Comparison of ENCODE assay signal across 8 mouse cellular contexts in the genomic region with DNA sequence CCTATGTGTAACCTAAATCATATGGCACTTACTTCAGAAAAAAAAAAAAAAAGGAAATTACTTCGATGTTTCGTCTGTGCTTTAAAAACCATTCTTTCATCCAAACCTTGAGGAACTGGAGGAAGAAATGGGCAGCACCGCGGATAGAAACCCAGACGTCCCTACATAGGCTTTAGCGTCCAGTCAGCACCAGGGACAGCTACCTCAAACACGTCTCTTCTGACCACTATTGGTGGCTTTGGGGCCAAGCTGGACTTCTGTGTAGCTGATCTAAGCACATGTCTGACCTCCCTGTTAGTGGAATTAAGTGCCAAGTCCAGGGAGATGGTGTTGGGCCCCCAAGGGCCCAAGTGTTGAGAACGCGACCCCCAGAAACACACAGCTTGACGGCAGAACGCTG. TPM values are rescaled to one million over a fixed set of nuclear protein-coding genes. Genes with fewer than 3 reads are reported as not detected.
DNase-seq lines count a peak whose midpoint lies in the region; ATAC-seq and TF ChIP-seq lines count a peak whose summit lies in the region.

TSS of gene Fbll1 (minus strand) at position 11 of the 400 bp plus-strand sequence.

- H3K9ac ChIP-seq in heart, embryonic 11.5 days (ENCODE audit: low read depth, low read length) = no peak within 1 kb of the TSS

- no peaks in the 10 kb centered on the region for H3K36me3 ChIP-seq in heart, embryonic 11.5 days (ENCODE audit: control insufficient read depth, insufficient read depth, low read length)
- no peaks in the 10 kb centered on the region for H3K36me3 ChIP-seq in testis, adult 2 months (ENCODE audit: control insufficient read depth, insufficient read depth, low read length)

- peaks cover 8% of the 10 kb centered on the region; the same call in 1 of the 2 replicates for H3K4me1 ChIP-seq in heart, embryonic 11.5 days (ENCODE audit: control insufficient read depth, insufficient read depth, low read length)
- no peaks in the 10 kb centered on the region; the same call in 1 of the 2 replicates for H3K4me1 ChIP-seq in testis, adult 2 months (ENCODE audit: control insufficient read depth, insufficient read depth, low read length)

- DNase-seq in heart, adult 11 months = no peak
- DNase-seq in WW6 (ENCODE audit: low read depth, low spot score) = peak; percentile 52
- DNase-seq in embryo, embryonic 11 days = peak; percentile 88
- peak; percentile 14 to 19 for DNase-seq in heart, postnatal 36 days
- DNase-seq in layer of hippocampus, postnatal 14 days (ENCODE audit: low spot score in 2 of 2) = peak; percentile 28 to 36

- intact Hi-C loops in heart, postnatal 36 days (cut with DNase I) = no loop called here

- 14% methylated on average over 11 of the region's 11 CpGs for WGBS in heart, embryonic 11.5 days (ENCODE audit: insufficient replicate concordance)

- peaks cover 50% of the 10 kb centered on the region for H3K27me3 ChIP-seq in heart, embryonic 11.5 days (ENCODE audit: control insufficient read depth, insufficient read depth, low read length)
- peaks cover 3% of the 10 kb centered on the region; the same call in 1 of the 2 replicates for H3K27me3 ChIP-seq in testis, adult 2 months (ENCODE audit: control insufficient read depth, insufficient read depth, low read length)

- H3K9me3 ChIP-seq in heart, embryonic 11.5 days (replicated peaks; ENCODE audit: control insufficient read depth, low read length) = no peaks in the 10 kb centered on the region

- no peak for TF ChIP-seq POLR2A in testis, adult 2 months (IDR thresholded peaks at IDR 0.05; ENCODE audit: control insufficient read depth, low read depth, low read length)

- TF ChIP-seq CTCF in testis, adult 2 months (IDR thresholded peaks at IDR 0.05; ENCODE audit: control insufficient read depth, insufficient read depth, insufficient replicate concordance, low read depth, low read length) = no peak

- no peak within 1 kb of the TSS for H3K27ac ChIP-seq in heart, embryonic 11.5 days (ENCODE audit: low read depth, low read length)
- H3K27ac ChIP-seq in testis, adult 2 months (ENCODE audit: control insufficient read depth, insufficient read depth, low read depth, low read length) = no peak within 1 kb of the TSS

- peak within 1 kb of the TSS; percentile 65 for H3K4me2 ChIP-seq in heart, embryonic 11.5 days

- H3K4me3 ChIP-seq in heart, embryonic 11.5 days (ENCODE audit: low read depth, low read length) = peak within 1 kb of the TSS; percentile 39
- peak within 1 kb of the TSS; percentile 64 for H3K4me3 ChIP-seq in testis, adult 2 months (ENCODE audit: control insufficient read depth, low read depth, low read length)

- no peak for ATAC-seq in heart, embryonic 11.5 days (replicated peaks; ENCODE audit: insufficient number of reproducible peaks, low FRiP score, low TSS enrichment)
- peak; percentile 81 for ATAC-seq in megakaryocyte-erythroid progenitor cell, adult 5-6 weeks (replicated peaks; ENCODE audit: low FRiP score, low TSS enrichment, poor library complexity, severe bottlenecking)

RNA-seq across cellular contexts. Expression of gene Fbll1, which starts in this region (rescaled TPM):
- polyA plus RNA-seq in heart, embryonic 11.5 days (2014; fragmentation: Nextera tagmentation; extraction: Ambion mirVana) = not detected in 2 replicates
- not detected for total RNA-seq in heart, postnatal 36 days (2021)
- total RNA-seq in layer of hippocampus, postnatal 14 days (2021) = 10 to 100 TPM; 47.2 to 49.1 TPM
- not detected in 2 replicates for total RNA-seq in megakaryocyte-erythroid progenitor cell, adult 5-6 weeks (2014; fragmentation: Nextera tagmentation)
- total RNA-seq in megakaryocyte-erythroid progenitor cell, adult 5-6 weeks (2017) = not detected in 2 replicates
- 5.5 and 7.3 TPM in 2 replicates for polyA plus RNA-seq in testis, adult 2 months (2012; rRNA removed)

Comparison
In these comparisons a context has a peak if more than half of its experiments do, and no peak if none do; other contexts are left out.
1. RNA of gene Fbll1 (total RNA-seq): 47.2 to 49.1 TPM in layer of hippocampus, postnatal 14 days; not detected in heart, postnatal 36 days and not detected in megakaryocyte-erythroid progenitor cell, adult 5-6 weeks; every median in the first group is over 10 times any median in the second.
2. Peak in DNase-seq in heart, postnatal 36 days; RNA of the gene not detected or under 1 TPM.
3. Peak in ATAC-seq in megakaryocyte-erythroid progenitor cell, adult 5-6 weeks; RNA of the gene not detected or under 1 TPM.